Mouse (Mus musculus) midbrain, embryonic 16.5 days (tissue): ENCODE measurements at regions not wholly inside any gene's neighbourhood (a gene's known extent, or its start where the extent isn't known, plus 50 kb on each side); places are given as distances from the start of the nearest gene placed in this dataset.

Experiments
- ATAC-seq: fragments of 200-750 bp; cut with Nextera tagmentation; 2 replicates; pipeline ENCODE4 v1.8.0; 2017; ENCODE audit warnings: moderate TSS enrichment
- H3K27ac ChIP-seq: fragments of 300-500 bp; sonication (generic); 2 replicates; pipeline ENCODE4 v1.5.1; 2014; ENCODE audit warnings: mild to moderate bottlenecking, low read length, mixed read lengths
- H3K27me3 ChIP-seq: fragments of 300-500 bp; sonication (generic); 2 replicates; pipeline ENCODE4 v1.6.1; 2014; ENCODE audit warnings: low read depth, low read length, mixed read lengths; ENCODE audit not compliant: control insufficient read depth, insufficient read depth
- H3K36me3 ChIP-seq: fragments of 300-500 bp; sonication (generic); 2 replicates; pipeline ENCODE4 v1.6.1; 2014; ENCODE audit warnings: mild to moderate bottlenecking, low read length, moderate library complexity, mixed read lengths; ENCODE audit not compliant: control insufficient read depth, insufficient read depth
- H3K4me1 ChIP-seq: fragments of 300-500 bp; sonication (generic); 2 replicates; pipeline ENCODE4 v1.6.1; 2014; ENCODE audit warnings: mild to moderate bottlenecking, low read length, mixed read lengths; ENCODE audit not compliant: control insufficient read depth, insufficient read depth
- H3K4me2 ChIP-seq: fragments of 300-500 bp; sonication (generic); 2 replicates; pipeline ENCODE4 v1.6.1; 2014; ENCODE audit warnings: mild to moderate bottlenecking, low read length, mixed read lengths
- H3K4me3 ChIP-seq: fragments of 300-500 bp; sonication (generic); 2 replicates; pipeline ENCODE4 v1.5.1; 2014; ENCODE audit warnings: low read depth, mild to moderate bottlenecking, low read length, moderate library complexity, mixed read lengths
- H3K9ac ChIP-seq: fragments of 300-500 bp; sonication (generic); 2 replicates; pipeline ENCODE4 v1.6.1; 2014; ENCODE audit warnings: low read depth, low read length, mixed read lengths
- H3K9me3 ChIP-seq: fragments of 300-500 bp; sonication (generic); replicated peaks from 2 replicates; pipeline ENCODE4 v1.6.1; 2014; ENCODE audit warnings: mild to moderate bottlenecking, low read length, mixed read lengths; ENCODE audit not compliant: control insufficient read depth, poor library complexity, severe bottlenecking
- WGBS: fragments of 180-500 bp; shearing (Covaris S2); extraction: QIAGEN DNeasy Blood & Tissue Kit; methylation state at CpG from one replicate; pipeline ENCODE4 v1.1.7; 2014; 5-methylcytosine and 5-hydroxymethylcytosine counted together

GRCm38 (mm10) chr14:19665756-19666155 lies 63.4 kb upstream of the Gm5458 start:
- H3K27me3 ChIP-seq, result no peaks in the 10 kb centered on the region
- H3K9ac ChIP-seq, result no peak overlapping the region
- 56% methylated on average over 4 of the region's 4 CpGs for WGBS
- H3K4me2 ChIP-seq, result no peak overlapping the region
- H3K36me3 ChIP-seq, result no peaks in the 10 kb centered on the region
- H3K27ac ChIP-seq, result no peak overlapping the region
- no peaks in the 10 kb centered on the region for H3K9me3 ChIP-seq
- H3K4me3 ChIP-seq, result no peak overlapping the region
- H3K4me1 ChIP-seq, result no peaks in the 10 kb centered on the region
- no peak for ATAC-seq

- WGBS, result 83% methylated on average over 2 of the region's 2 CpGs
- Histone ChIP-seq H3K9me3 (no peaks in the 10 kb centered on the region), H3K36me3 (no peaks in the 10 kb centered on the region), H3K4me1 (no peaks in the 10 kb centered on the region), H3K4me3 (no peak overlapping the region), H3K4me2 (no peak overlapping the region), H3K27me3 (no peaks in the 10 kb centered on the region), H3K27ac (no peak overlapping the region), H3K9ac (no peak overlapping the region)
- ATAC-seq, result no peak
Measured at GRCm38 (mm10) chr14:19674046-19674445, 71.7 kb upstream of the Gm5458 start.

- Histone ChIP-seq H3K27me3 (no peaks in the 10 kb centered on the region), H3K27ac (no peak overlapping the region), H3K4me3 (no peak overlapping the region), H3K4me1 (no peaks in the 10 kb centered on the region), H3K36me3 (no peaks in the 10 kb centered on the region), H3K4me2 (no peak overlapping the region), H3K9me3 (no peaks in the 10 kb centered on the region), H3K9ac (no peak overlapping the region)
- ATAC-seq, result no peak
Measured at GRCm38 (mm10) chr14:19688426-19688825, 62.6 kb upstream of the Nid2 start.

GRCm38 (mm10) chr14:19693606-19694005 lies 57.5 kb upstream of the Nid2 start:
- no peaks in the 10 kb centered on the region for H3K36me3 ChIP-seq
- 77% methylated on average over 2 of the region's 2 CpGs for WGBS

GRCm38 (mm10) chr14:19694289-19694688 lies 56.8 kb upstream of the Nid2 start:
- Histone ChIP-seq H3K9ac (no peak overlapping the region), H3K9me3 (no peaks in the 10 kb centered on the region), H3K27ac (no peak overlapping the region), H3K27me3 (no peaks in the 10 kb centered on the region), H3K4me1 (no peaks in the 10 kb centered on the region), H3K4me2 (no peak overlapping the region), H3K4me3 (no peak overlapping the region), H3K36me3 (no peaks in the 10 kb centered on the region)
- no peak for ATAC-seq

More at GRCm38 (mm10) chr14:19693606-19694005, 57.5 kb upstream of the Nid2 start:
- no peak overlapping the region for H3K27ac ChIP-seq
- H3K9ac ChIP-seq, result no peak overlapping the region
- H3K9me3 ChIP-seq, result no peaks in the 10 kb centered on the region
- H3K4me3 ChIP-seq, result no peak overlapping the region
- H3K4me2 ChIP-seq, result no peak overlapping the region
- H3K27me3 ChIP-seq, result no peaks in the 10 kb centered on the region
- H3K4me1 ChIP-seq, result no peaks in the 10 kb centered on the region
- no peak for ATAC-seq

- no peaks in the 10 kb centered on the region for H3K4me1 ChIP-seq
- no peak overlapping the region for H3K4me3 ChIP-seq
- WGBS, result 28% methylated on average over 4 of the region's 4 CpGs
- ATAC-seq, result peak; percentile 39; the same call in 1 of the 2 replicates
- H3K4me2 ChIP-seq, result no peak overlapping the region
- H3K27me3 ChIP-seq, result no peaks in the 10 kb centered on the region
- H3K9me3 ChIP-seq, result no peaks in the 10 kb centered on the region
- H3K27ac ChIP-seq, result no peak overlapping the region
- H3K9ac ChIP-seq, result no peak overlapping the region
- H3K36me3 ChIP-seq, result no peaks in the 10 kb centered on the region
Measured at GRCm38 (mm10) chr14:19699497-19699896, 51.6 kb upstream of the Nid2 start.
